Mouse (Mus musculus): ENCODE data around the gene Nkain4.

Nkain4 gene

DNA sequence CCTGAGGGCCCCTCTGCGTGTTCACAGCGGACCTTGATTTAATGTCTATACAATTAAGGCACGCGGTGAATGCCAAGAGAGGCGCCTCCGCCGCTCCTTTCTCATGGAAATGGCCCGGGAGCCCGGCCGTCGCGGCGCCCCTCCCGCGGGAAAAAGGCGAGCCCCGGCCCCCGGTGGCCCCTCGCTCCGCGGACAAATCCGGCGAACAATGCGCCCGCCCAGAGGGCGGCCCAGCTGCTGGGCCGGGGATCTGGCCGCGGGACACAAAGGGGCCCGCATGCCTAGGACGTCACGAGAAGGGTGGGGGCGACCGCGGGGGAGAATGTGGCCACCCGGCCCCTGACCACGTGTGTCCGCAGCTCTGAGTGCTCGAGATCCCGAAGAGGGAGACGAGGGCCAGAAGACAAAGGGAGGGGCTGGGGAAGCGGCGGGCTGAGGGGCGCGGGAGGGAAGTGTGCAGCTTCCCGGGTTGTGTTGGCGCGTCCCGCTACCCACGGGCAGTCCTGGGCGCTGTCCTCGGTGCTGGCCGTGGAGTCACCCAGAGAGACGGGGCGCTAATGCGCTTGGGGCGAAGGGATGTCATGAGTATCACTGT, 60.4 kb downstream of the Nkain4 start:
- no peak for DNase-seq (ENCODE audit: low read depth, low spot score)

DNA sequence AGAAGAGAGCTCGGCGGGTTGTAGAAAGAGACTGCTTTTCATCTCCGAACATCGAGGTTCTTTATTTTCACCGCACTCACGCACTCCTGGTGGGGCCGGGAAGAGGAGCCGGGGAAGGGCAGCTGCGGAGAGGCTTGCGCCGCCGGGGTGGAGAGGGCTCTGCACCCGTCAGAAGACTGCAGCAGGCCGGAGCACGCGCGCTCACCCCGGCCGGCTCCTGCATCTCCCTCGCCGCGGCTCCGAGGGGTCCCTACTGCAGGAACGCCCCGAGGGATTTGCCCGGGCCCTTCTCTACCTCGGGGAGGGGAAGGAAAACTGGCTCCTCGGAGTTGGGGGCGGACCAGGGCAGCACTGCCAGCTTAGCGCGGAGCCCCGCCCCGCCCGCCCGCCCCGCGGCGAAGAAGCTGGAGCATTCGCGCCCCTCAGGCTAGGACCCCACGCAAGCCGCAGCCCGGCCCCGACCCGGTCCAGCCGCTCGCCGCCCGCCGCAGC, 60.9 kb downstream of the Nkain4 start:
- no peak for DNase-seq (ENCODE audit: low read depth, low spot score)

DNA sequence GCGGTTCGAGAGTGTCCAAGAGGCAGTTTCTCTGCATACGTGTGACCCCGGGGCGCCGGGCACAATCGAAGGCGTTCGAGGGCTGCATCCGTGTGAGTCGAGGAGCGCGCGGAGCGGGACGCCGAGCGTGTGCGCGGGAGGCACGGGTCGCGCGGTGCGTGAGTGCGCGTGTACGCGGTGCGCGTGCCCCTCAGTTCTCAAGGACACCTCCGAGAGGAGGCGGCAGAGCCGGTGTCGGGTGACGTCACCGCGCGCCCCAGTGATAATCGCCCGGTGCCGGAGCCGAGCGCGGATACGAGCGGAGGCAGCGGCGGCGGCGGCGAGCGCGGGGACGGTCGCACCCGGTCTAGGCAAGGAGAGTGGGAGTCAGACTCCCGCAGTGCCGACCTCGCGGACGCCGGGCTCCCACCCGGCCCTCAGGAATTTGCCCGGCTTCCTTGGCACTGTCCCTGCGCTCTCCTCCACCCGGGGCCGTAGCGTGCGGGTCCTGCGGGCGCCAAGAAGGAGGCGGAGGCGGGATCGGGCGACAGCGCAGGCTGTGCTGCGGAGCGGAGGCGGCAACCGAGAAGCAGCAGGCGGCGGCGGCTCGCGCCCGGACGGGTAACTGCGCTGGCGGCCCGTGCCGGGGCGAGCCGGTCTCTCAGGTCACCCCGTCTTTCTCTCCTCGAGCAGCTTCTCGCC, 61.5 kb downstream of the Nkain4 start:
- no peak for DNase-seq (ENCODE audit: low read depth, low spot score)

DNA sequence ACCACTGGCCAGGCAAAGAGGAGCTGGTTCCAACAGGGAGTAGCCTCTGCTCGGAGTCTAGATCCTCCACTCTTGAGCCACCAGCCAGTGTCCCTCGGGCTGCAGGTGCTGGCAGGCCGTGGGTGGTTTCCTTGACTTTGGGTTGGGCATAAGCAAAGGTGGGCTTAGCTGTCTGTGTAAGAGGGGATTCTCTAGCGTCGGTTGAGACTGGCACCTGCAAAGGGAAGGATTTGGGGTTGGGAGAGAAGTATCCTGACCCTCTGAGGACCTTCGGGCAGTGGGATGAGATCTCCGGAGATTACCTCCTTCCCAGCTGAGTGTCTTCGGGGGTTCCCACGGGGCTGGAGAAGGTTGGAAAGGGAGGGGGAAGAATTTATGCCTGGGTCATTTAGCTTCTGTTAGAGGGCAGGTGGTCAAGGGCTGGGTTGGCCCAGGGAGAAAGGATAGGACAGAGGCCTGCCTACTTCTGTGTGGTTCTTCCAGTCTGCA, 62.6 kb downstream of the Nkain4 start:
- no peak for DNase-seq (ENCODE audit: low read depth, low spot score)

DNA sequence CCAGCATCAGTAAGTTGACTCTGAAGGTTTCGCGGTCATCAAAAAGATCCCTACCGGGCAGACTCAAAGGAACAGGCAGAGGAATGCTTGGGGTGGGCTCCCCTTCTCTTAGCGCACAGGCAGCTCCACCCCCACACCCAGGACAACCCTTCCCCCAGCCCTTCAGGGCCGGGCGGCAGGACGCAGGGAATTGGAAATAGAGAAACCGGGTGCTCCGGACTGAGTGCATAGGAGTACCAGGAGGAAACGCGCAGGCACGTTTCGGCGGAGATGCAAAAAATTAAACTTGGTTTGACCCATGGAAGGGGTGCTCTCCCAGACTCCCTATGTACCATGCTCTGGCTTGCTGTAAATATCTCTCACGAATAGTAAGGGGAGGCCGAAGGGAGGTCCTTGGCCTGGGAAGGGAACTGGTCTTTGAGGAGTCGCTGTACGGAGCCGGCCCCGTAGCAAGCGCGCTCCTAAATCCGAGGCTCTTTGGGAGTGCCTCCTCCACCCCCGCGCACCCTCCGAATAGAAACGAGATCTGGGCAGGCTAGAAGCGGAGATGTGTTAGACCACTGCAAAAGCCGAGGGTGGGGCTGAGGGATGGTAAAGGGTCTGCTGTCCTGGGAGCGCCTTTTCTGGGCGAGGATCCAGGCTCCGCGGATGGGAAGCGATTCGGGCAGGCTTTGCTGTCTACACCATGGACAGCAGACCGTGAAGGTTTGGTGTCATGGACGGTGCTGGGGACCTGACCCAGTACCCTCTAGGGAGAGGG, 63.2 kb downstream of the Nkain4 start:
- DNase-seq (ENCODE audit: low read depth, low spot score), result no peak

DNA sequence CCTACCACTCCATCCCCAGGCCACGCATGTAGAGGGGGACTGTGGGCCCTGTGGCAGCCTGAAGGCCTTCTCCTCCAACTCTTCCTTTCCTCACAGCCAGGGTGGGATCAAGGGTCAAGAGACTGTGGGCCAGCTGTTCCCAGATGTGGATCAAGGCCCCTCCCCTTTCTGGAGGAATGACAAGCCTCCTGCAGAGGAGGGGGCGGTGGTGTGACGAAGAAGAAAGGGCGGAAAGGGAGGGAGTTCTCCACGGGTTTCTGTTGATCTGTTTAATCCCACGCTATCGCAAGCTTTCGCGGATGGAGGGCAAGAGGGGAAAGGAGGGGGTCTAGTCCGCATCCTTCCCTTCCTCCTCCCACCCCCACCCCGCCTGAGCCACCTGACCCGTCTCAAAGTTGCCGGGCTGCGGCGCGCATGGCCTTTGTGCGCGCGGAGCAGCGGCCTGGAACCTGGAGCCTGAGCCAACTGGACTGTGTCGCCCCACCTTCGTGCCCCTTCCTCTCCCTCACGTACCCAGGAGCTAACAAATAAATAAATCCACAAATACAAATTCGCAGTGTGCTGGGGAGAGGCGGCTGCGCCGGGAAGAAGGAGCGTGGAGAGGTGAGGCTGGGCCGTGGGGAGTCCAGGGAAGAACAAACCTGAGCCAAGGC, 64.0 kb downstream of the Nkain4 start:
- no peak for DNase-seq (ENCODE audit: low read depth, low spot score)

DNA sequence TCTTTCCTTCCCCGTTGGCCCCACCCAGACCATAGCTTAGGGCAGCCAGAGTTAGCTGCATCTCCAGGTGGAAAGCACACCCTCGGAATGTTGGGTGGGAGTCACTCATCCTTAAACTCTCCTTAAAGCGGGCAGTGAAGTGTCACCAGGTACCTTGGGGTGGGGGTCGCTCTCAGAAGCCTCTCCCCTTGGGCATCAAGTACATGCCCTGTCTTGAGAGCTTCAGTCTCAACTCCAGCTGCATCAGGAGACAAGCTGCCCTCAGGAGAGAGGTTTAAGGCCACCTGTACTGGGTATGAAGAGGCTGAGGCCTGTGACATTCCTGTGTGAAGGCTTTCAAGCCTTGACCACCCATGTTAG, 64.6 kb downstream of the Nkain4 start:
- no peak for DNase-seq (ENCODE audit: low read depth, low spot score)

DNA sequence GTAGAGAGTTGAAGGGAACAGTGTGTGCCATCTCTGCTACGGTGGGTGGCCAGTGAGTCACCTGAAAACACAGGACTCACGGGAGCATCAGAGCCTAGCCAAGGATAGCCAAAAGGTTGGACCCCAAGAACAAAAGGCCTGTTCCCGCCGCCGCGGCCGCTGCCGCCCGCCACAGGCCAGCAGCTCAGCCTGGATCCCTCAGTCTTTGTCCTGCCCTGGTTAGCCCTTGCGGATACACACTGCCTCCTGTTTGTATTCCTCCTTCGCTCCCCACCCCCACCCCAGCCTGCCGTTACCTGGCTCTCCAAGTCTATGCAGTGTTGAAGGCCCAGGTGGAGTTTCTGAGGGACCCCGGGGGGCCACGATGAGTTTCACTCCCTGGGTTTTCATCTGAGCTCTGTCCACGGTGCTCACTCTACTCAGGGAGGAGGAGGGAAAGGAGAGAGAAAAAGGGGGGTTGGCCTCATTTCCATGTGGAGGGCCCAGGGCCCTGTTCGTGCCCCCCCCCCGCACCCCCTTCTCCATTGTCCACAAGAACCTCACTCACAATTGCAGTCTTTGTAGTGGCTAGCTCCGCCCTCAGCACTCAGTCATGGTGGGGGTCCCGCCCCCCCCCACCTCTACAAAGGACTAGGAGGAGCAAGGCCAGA, 65.1 kb downstream of the Nkain4 start:
- no peak for DNase-seq (ENCODE audit: low read depth, low spot score)

DNA sequence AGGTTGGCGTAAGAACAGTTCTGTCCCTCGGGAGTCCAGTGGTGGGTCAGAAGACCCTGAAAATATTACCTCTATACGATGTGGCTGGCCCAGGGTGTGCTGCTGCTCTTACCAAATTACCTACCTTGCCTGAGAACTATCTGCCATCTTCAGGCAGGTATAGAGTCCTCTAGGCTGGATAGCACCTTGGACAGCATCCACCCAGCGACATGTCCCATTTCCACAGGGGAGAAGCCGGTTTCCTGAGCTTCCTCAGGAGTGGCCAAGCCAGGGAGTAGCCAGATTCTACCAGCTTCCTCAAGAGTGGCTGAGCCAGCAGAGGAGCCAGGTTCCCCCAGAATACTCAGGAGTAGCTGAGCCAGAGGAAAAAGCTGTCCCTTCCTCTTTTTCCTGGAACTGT, 69.2 kb downstream of the Nkain4 start:
- DNase-seq (ENCODE audit: low read depth, low spot score), result no peak
